Mouse (Mus musculus) urinary bladder, postnatal 36 days (tissue): Measurements from ENCODE around the gene Fam131a.

Experiments used
- DNase-seq, 2 experiments: peaks; one replicate each; pipeline ENCODE4 v3.0.0; 2022; ENCODE audit warnings: low spot score in 2 of 2, mixed read lengths in 1 of 2

Gene Fam131a

DNA sequence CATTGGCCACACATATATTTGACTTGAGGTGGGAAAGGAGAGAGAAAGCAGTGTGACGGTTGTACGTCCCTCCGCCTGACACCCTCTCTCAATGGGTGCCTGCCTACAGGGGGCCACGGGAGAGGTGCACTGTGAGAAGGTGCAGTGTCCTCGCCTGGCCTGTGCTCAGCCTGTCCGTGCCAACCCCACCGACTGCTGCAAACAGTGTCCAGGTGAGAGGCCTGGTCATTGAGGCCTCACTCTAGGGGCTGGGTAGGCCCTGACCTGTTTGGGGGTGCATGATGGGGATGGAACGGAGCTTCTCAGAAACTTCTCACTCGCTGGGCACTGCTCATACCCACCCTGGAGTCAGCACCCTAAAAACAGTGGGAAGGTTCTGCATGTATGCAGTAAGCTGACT lies 46.8 kb downstream of the Fam131a start:
- no peak for DNase-seq

DNA sequence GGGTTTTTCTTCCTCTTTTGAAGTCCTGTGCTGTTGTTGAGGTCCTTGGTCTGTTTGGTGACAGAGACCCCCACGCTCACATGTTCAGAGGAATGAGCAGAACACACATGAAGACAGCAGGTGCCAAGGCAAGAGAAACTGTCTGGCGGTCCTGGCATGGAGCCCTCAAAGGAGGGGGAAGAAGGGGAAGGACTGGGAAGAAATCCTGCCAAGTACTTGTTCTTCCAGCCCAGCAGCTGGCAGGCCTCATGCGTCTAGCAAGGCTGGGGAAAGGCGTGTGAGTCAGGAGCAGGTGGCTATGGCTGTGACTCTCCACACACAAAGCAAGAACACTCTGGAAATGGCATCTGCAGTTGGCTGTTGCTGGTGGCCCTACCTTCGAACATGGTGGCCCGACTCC lies 53.6 kb downstream of the Fam131a start:
- DNase-seq = peak in 1 of 2 experiments; percentile 76

- DNase-seq = no peak
Measured at GRCm38 (mm10) chr16:20750518-20750917, 57.5 kb downstream of the Fam131a start.
